Mouse (Mus musculus) cortical plate, adult 2 months (tissue): ENCODE results near the gene Gpr182.

Source experiments
- CTCF ChIP-seq: fragments of 200-500 bp; IDR thresholded peaks from 2 replicates; pipeline ENCODE4 v1.5.1; 2011; ENCODE audit warnings: mild to moderate bottlenecking, control low read depth, low read length; ENCODE audit not compliant: insufficient read depth; ENCODE audit errors: extremely low read depth
- POLR2A ChIP-seq: fragments of 200-500 bp; IDR thresholded peaks from 2 replicates; pipeline ENCODE4 v1.6.1; 2011; ENCODE audit warnings: mild to moderate bottlenecking, low read length, control low read depth; ENCODE audit not compliant: insufficient read depth; ENCODE audit errors: extremely low read depth

DNA sequence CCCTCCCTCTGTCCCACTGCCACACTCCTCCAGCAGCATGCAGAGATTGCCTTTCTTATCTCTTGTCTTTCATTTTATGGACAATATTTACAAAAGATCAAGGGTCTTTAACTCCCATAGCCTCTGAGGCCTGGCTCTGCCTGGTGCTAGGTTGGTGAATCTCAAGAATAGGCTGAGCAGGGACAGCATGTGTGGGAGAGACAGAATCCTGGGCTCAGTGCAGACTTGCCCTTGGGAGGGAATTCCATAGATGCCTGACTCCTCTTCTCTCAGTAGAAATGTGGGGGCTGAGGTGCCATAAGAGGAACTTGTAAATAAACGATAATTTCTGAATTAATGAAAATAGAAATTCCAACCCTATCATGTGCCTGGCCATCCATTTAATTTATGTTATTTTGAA lies 15.0 kb upstream of the Gpr182 start:
- TF ChIP-seq CTCF = no peak
- TF ChIP-seq POLR2A = no peak
